Mouse (Mus musculus) limb, embryonic 11.5 days (tissue): ENCODE data around the gene Twnk. TPM values are rescaled to one million over a fixed set of nuclear protein-coding genes. Genes with fewer than 3 reads are reported as not detected.
A peak's percentile ranks its signal among the peaks of the same experiment; 100 is the strongest.

Experiments used
- ATAC-seq: fragments of 200-750 bp; cut with Nextera tagmentation; 2 replicates; pipeline ENCODE4 v1.8.0; 2017; ENCODE audit warnings: low read depth; ENCODE audit not compliant: insufficient number of reproducible peaks, low FRiP score, low TSS enrichment
- DNase-seq: peaks from one replicate; pipeline ENCODE4 v3.0.0-alpha.2; 2015; ENCODE audit warnings: low spot score
- H3K27ac ChIP-seq: fragments of 300-500 bp; sonication (generic); replicated peaks from 2 replicates; pipeline ENCODE4 v1.5.1; 2014; ENCODE audit warnings: low read depth, mild to moderate bottlenecking, low read length
- H3K27me3 ChIP-seq: fragments of 300-500 bp; sonication (generic); 2 replicates; pipeline ENCODE4 v1.6.1; 2014; ENCODE audit warnings: mild to moderate bottlenecking, low read length, mixed read lengths; ENCODE audit not compliant: control insufficient read depth, insufficient read depth
- H3K36me3 ChIP-seq: fragments of 300-500 bp; sonication (generic); 2 replicates; pipeline ENCODE4 v1.6.1; 2014; ENCODE audit warnings: mild to moderate bottlenecking, low read length, moderate library complexity, mixed read lengths; ENCODE audit not compliant: control insufficient read depth, insufficient read depth
- H3K4me1 ChIP-seq: fragments of 300-500 bp; sonication (generic); 2 replicates; pipeline ENCODE4 v1.6.1; 2014; ENCODE audit warnings: low read length, mixed read lengths; ENCODE audit not compliant: control insufficient read depth, insufficient read depth
- H3K4me2 ChIP-seq: fragments of 300-500 bp; sonication (generic); 2 replicates; pipeline ENCODE4 v1.6.1; 2014; ENCODE audit warnings: low read depth, mild to moderate bottlenecking, moderate library complexity; ENCODE audit not compliant: severe bottlenecking
- H3K4me3 ChIP-seq: fragments of 300-500 bp; sonication (generic); 2 replicates; pipeline ENCODE4 v1.5.1; 2014; ENCODE audit warnings: low read depth, low read length
- H3K9ac ChIP-seq: fragments of 300-500 bp; sonication (generic); 2 replicates; pipeline ENCODE4 v1.6.1; 2014; ENCODE audit warnings: mild to moderate bottlenecking, low read length
- H3K9me3 ChIP-seq: fragments of 300-500 bp; sonication (generic); 2 replicates; pipeline ENCODE4 v1.6.1; 2016; ENCODE audit warnings: low read length; ENCODE audit not compliant: control insufficient read depth
- WGBS: fragments of 180-500 bp; shearing (Covaris S2); extraction: QIAGEN DNeasy Blood & Tissue Kit; methylation state at CpG from one replicate; pipeline ENCODE4 v1.1.7; 2014; 5-methylcytosine and 5-hydroxymethylcytosine counted together
- polyA plus RNA-seq: library from polyadenylated mRNA; unstranded; fragments of >200 nt; fragmentation: Nextera tagmentation; extraction: Ambion mirVana; gene quantifications from 2 replicates; pipeline ENCODE4 v1.2.1, GENCODE M21; 2014

The Twnk gene
- polyA plus RNA-seq, 1 experiment from 2014 or later, result 19.0 TPM

- H3K4me2 ChIP-seq, result no peak overlapping the region
- H3K36me3 ChIP-seq, result peaks cover 4% of the 10 kb centered on the region; the same call in 1 of the 2 replicates
- H3K27ac ChIP-seq, result no peak overlapping the region
- H3K9me3 ChIP-seq, result no peaks in the 10 kb centered on the region
- H3K4me1 ChIP-seq, result peaks cover 12% of the 10 kb centered on the region
- WGBS, result 57% methylated on average over 4 of the region's 4 CpGs
- H3K27me3 ChIP-seq, result no peaks in the 10 kb centered on the region
- DNase-seq, result no peak
- H3K4me3 ChIP-seq, result no peak overlapping the region
- no peak for ATAC-seq
- H3K9ac ChIP-seq, result no peak overlapping the region; the same call in 1 of the 2 replicates
Measured at GRCm38 (mm10) chr19:45056364-45056763, 50.9 kb downstream of the Twnk start.

DNA sequence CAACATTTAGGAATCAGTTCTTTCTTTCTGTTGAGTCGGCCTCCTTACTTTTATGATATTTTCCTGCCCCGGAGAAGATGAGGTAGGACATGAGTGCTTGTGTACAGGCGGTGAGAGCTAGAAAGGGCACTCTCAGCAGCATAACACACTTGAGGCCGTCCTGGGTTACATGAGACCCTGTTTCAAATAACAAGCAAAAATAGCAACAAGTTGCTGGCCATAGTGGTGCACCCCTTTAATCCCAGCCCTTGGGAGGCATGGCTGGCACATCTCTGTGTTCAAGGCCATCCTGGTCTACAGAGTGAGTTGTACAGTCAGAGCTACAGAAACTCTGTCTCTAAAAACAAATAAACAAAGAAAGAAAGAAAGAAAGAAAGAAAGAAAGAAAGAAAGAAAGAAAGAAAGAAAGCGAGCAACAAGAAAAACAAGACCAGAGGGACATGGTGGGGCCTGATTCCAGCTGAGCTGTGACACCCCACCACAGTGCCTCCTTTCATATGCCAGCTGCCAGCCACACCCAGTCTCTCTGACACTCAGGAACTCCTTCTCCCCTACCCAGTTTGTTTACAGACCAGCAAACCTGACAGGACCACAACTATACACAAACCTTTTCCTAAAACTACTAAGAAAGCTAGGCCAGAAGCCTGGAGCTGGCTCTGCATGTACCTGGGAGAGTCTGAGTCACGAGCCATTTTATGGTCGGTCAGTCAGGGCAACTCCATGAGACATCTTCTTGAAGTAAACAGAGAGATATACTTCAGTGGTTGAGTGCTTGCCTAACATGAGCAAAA lies 51.6 kb downstream of the Twnk start:
- ATAC-seq, result no peak
- peaks cover 12% of the 10 kb centered on the region for H3K4me1 ChIP-seq

DNA sequence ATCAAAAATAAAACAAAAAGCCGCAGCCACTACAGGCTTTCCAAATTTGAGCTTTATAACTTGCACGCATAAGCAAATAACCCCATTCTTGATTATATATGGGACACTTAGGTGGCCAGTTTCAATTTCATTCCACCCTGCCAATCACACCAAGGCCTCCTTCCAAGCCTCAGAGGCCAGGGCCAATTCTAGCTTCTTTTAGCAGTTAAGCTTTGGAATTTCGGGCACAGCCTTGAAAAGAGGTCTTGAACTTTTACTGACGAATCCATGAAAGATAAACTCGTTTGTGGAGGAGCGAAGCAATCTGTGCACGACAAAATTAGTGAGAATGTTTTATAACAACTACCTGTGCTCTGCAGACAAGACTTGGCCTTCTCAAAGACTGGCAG lies 52.3 kb downstream of the Twnk start:
- ATAC-seq, result no peak
- H3K27me3 ChIP-seq, result no peaks in the 10 kb centered on the region
- H3K4me1 ChIP-seq, result peaks cover 12% of the 10 kb centered on the region
- H3K4me2 ChIP-seq, result peak overlapping the region; percentile 86
- DNase-seq, result no peak
- H3K27ac ChIP-seq, result peak overlapping the region; percentile 97
- H3K9me3 ChIP-seq, result no peaks in the 10 kb centered on the region
- H3K9ac ChIP-seq, result peak overlapping the region; percentile 78
- peaks cover 4% of the 10 kb centered on the region; the same call in 1 of the 2 replicates for H3K36me3 ChIP-seq
- H3K4me3 ChIP-seq, result peak overlapping the region; percentile 32
- WGBS, result 48% methylated on average over 7 of the region's 7 CpGs

More for the DNA sequence above, 51.6 kb downstream of the Twnk start:
- H3K36me3 ChIP-seq, result peaks cover 4% of the 10 kb centered on the region; the same call in 1 of the 2 replicates
- H3K27me3 ChIP-seq, result no peaks in the 10 kb centered on the region
- WGBS, result 83% methylated on average over 7 of the region's 7 CpGs
- H3K27ac ChIP-seq, result peak overlapping the region; percentile 97; the same call in 1 of the 2 replicates
- H3K9me3 ChIP-seq, result no peaks in the 10 kb centered on the region
- peak overlapping the region; percentile 86 for H3K4me2 ChIP-seq
- peak overlapping the region; percentile 32; the same call in 1 of the 2 replicates for H3K4me3 ChIP-seq
- peak overlapping the region; percentile 78 for H3K9ac ChIP-seq
- DNase-seq, result no peak

DNA sequence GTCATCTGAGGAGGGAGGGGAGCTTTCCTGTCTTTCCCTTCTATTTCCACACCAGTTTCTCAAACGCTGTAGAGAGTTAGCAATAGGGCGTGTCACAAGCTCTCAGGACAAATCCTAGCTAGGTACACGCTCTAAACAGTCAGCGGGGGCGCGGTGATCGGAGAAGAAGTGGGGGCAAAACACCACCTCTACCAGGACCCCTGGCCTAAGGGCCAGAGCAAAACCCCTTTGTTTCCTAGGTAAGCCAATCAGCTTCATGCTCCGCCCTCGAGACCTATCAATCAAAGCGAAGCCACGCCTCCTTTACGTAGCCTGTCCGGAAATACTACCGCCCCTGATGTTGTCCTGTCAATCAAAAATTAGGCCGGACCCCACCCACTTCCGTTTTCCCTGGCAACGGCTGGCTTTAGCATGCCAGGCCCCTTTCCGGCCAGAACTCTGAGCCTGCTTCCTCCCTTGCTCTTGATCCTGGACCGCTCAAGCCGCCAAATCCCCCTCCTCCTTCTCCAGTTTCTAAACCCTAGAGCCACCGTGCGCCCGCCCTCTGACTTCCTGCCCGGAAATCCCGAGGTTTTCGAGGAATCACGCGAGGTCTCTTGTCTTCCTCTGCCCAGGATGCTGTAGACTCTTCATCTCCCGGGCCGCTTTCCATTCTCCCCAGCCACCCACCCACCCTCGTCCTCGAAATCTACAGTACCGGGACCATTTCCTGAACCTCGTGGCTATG lies 52.8 kb downstream of the Twnk start:
- peaks cover 4% of the 10 kb centered on the region; the same call in 1 of the 2 replicates for H3K36me3 ChIP-seq

GRCm38 (mm10) chr19:45058841-45059240 lies 53.4 kb downstream of the Twnk start:
- H3K4me3 ChIP-seq, result peak overlapping the region; percentile 44
- WGBS, result 1% methylated on average over 14 of the region's 14 CpGs
- peaks cover 12% of the 10 kb centered on the region for H3K4me1 ChIP-seq
- DNase-seq (no peak), ATAC-seq (no peak)
- peaks cover 4% of the 10 kb centered on the region; the same call in 1 of the 2 replicates for H3K36me3 ChIP-seq
- H3K27ac ChIP-seq, result peak overlapping the region; percentile 97
- no peaks in the 10 kb centered on the region for H3K9me3 ChIP-seq
- peak overlapping the region; percentile 85 for H3K9ac ChIP-seq
- H3K4me2 ChIP-seq, result peak overlapping the region; percentile 86
- peaks cover 2% of the 10 kb centered on the region for H3K27me3 ChIP-seq

More for the DNA sequence above, 52.8 kb downstream of the Twnk start:
- Histone ChIP-seq H3K27me3 (no peaks in the 10 kb centered on the region), H3K4me1 (peaks cover 12% of the 10 kb centered on the region), H3K9ac (peak overlapping the region; percentile 85), H3K27ac (peak overlapping the region; percentile 97), H3K9me3 (no peaks in the 10 kb centered on the region), H3K4me3 (peak overlapping the region; percentile 44), H3K4me2 (peak overlapping the region; percentile 86)
- peak; percentile 96 for ATAC-seq
- under 1% methylated on average over 34 of the region's 34 CpGs for WGBS
- peak; percentile 99 for DNase-seq

Other genes with a start within 250 kb of the Twnk start
- gene Pax2, start 249.6 kb upstream of the Twnk start, polyA plus RNA-seq, result 0.08 and 0.14 TPM in 2 replicates
- 57.0 and 61.6 TPM in 2 replicates for gene Slf2, start 74.5 kb upstream of the Twnk start, polyA plus RNA-seq
- 5.3 and 5.9 TPM in 2 replicates for gene Sema4g, start 16.6 kb upstream of the Twnk start, polyA plus RNA-seq
- 69.3 and 73.6 TPM in 2 replicates for gene Mrpl43, start 779 bp downstream of the Twnk start, polyA plus RNA-seq
- gene Lzts2, start 8.8 kb downstream of the Twnk start, polyA plus RNA-seq, result 64.4 and 71.7 TPM in 2 replicates
- gene Pdzd7, start 40.1 kb downstream of the Twnk start, polyA plus RNA-seq, result 0.14 and 0.21 TPM in 2 replicates
- 11.9 and 12.4 TPM in 2 replicates for gene Sfxn3, start 41.8 kb downstream of the Twnk start, polyA plus RNA-seq
- gene Kazald1, start 69.6 kb downstream of the Twnk start, polyA plus RNA-seq, result 1.4 and 2.2 TPM in 2 replicates
- 0.13 and 0.17 TPM in 2 replicates for gene Tlx1, start 145.0 kb downstream of the Twnk start, polyA plus RNA-seq
- 5.0 and 5.1 TPM in 2 replicates for gene Lbx1, start 230.1 kb downstream of the Twnk start, polyA plus RNA-seq